Mouse (Mus musculus): Measurements from ENCODE around the gene Sgtb.

DNA sequence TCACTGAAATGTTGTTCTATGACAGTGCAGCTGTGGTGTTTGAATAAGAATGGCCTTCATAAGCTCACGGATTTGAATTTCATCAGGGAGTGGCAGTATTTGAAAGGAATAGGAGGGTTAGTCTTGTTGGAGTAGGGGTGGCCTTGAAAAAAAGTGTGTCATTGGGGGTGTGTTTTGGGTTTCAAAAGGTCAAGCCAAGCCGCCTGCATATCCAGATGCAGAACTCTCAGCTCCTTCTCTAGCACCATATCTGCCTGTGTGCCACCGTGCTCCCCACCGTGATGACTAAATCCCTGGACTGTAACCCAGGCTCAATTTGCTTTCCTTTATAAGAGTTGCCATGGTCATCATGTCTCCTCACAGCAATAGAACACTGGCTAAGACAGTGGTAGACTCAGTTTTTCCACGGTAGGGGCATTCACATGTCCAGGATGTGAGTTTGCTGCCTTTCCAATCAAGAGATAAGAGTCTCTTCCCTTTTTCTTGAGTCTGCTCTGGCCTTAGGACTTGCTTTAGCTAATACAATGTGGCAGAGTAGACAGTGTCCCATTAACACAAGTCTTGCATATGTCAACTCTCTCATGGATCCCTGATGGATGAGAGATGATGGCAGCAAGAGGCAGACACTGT lies 7.8 kb upstream of the Sgtb start:
- no peak for TF ChIP-seq CTCF (IDR thresholded peaks at IDR 0.05; ENCODE audit: extremely low read depth, insufficient read length, insufficient replicate concordance, low read depth, low read length)
- no peak for TF ChIP-seq POLR2A (IDR thresholded peaks at IDR 0.05; ENCODE audit: low read depth, low read length)

Data from small intestine, adult 2 months (tissue).